Mouse (Mus musculus) ES-E14 (cell line): Measurements from ENCODE around the gene Pcdh20. TPM values are rescaled to one million over a fixed set of nuclear protein-coding genes. Genes with fewer than 3 reads are reported as not detected.

ENCODE experiments used
- DNase-seq: peaks from one replicate; pipeline ENCODE4 v3.0.0-alpha.2; 2013; ENCODE audit warnings: low read depth, low spot score
- H3K27ac ChIP-seq: 2 replicates; pipeline ENCODE4 v1.5.1; 2012; ENCODE audit warnings: low read depth, mild to moderate bottlenecking, low read length, moderate library complexity, mixed read lengths; ENCODE audit not compliant: poor library complexity, insufficient read depth, severe bottlenecking
- H3K36me3 ChIP-seq: 2 replicates; pipeline ENCODE4 v1.6.1; 2012; ENCODE audit warnings: mild to moderate bottlenecking, low read length, moderate library complexity, mixed read lengths; ENCODE audit not compliant: control insufficient read depth, poor library complexity, insufficient read depth, severe bottlenecking
- H3K4me1 ChIP-seq, 2 experiments: fragments of 150-350 bp in 1 of 2; sonication (generic) in 1 of 2; 2 replicates each; pipeline ENCODE4 v1.6.1; 2012; ENCODE audit warnings: low read length in 2 of 2, mild to moderate bottlenecking in 1 of 2, mixed read lengths in 1 of 2; ENCODE audit not compliant: control insufficient read depth in 2 of 2, insufficient read depth in 2 of 2, poor library complexity in 1 of 2
- H3K4me3 ChIP-seq, 2 experiments: fragments of 150-350 bp in 1 of 2; sonication (generic) in 1 of 2; 2 replicates each; pipeline ENCODE4 v1.5.1; 2012; ENCODE audit warnings: low read length in 2 of 2, low read depth in 1 of 2, mild to moderate bottlenecking in 1 of 2, mixed read lengths in 1 of 2; ENCODE audit not compliant: insufficient read depth in 1 of 2, poor library complexity in 1 of 2, severe bottlenecking in 1 of 2
- H3K9ac ChIP-seq: 2 replicates; pipeline ENCODE4 v1.6.1; 2012; ENCODE audit warnings: low read depth, mild to moderate bottlenecking, low read length, mixed read lengths; ENCODE audit not compliant: poor library complexity, insufficient read depth, severe bottlenecking
- H3K9me3 ChIP-seq: fragments of 150-350 bp; sonication (generic); 2 replicates; pipeline ENCODE4 v1.6.1; 2012; ENCODE audit warnings: low read depth, mild to moderate bottlenecking, low read length; ENCODE audit not compliant: control insufficient read depth, insufficient read depth
- CHD2 ChIP-seq: IDR thresholded peaks from 2 replicates; pipeline ENCODE4 v1.6.1; 2014; ENCODE audit warnings: mild to moderate bottlenecking, low read depth, low read length, inconsistent platforms
- HCFC1 ChIP-seq: IDR thresholded peaks from 2 replicates; pipeline ENCODE4 v1.6.1; 2012; ENCODE audit warnings: low read length, inconsistent platforms, borderline replicate concordance; ENCODE audit not compliant: insufficient read depth
- MAFK ChIP-seq: IDR thresholded peaks from 2 replicates; pipeline ENCODE4 v1.6.1; 2014; ENCODE audit warnings: mild to moderate bottlenecking, low read depth, low read length, inconsistent platforms; ENCODE audit not compliant: insufficient read depth
- ZC3H11A ChIP-seq: IDR thresholded peaks from 2 replicates; pipeline ENCODE4 v1.6.1; 2012; ENCODE audit warnings: low read depth, mild to moderate bottlenecking, inconsistent platforms, low read length, borderline replicate concordance
- ZNF384 ChIP-seq: IDR thresholded peaks from 2 replicates; pipeline ENCODE4 v1.6.1; 2012; ENCODE audit warnings: low read depth, low read length, inconsistent platforms
- in situ Hi-C, 2 experiments: fragments of 600-800 bp; cut with MboI; formaldehyde crosslinking; loops; one replicate each; pipeline ENCODE4 v1.15.1; 2025; ENCODE audit warnings: low sequenced_read_pairs in 2 of 2, inconsistent platforms in 1 of 2; ENCODE audit not compliant: unreplicated experiment in 2 of 2
- total RNA-seq: library from RNA; depleted of rRNA; stranded (reverse); fragments of 300-350 nt; gene quantifications from 2 replicates; pipeline ENCODE4 v1.2.3, GENCODE M21; 2012

The Pcdh20 gene
- total RNA-seq, 1 experiment, result not detected

GRCm38 (mm10) chr14:88443304-88443703 is 27.9 kb downstream of the Pcdh20 start:
- DNase-seq, result no peak
- no peaks in the 10 kb centered on the region for H3K9me3 ChIP-seq
- H3K4me3 ChIP-seq, result no peak overlapping the region
- no peak overlapping the region for H3K27ac ChIP-seq
- no peaks in the 10 kb centered on the region for H3K36me3 ChIP-seq
- in situ Hi-C loops, result no loop called here
- TF ChIP-seq HCFC1 (no peak), ZNF384 (no peak)
- H3K4me1 ChIP-seq, result no peaks in the 10 kb centered on the region
- no peak overlapping the region for H3K9ac ChIP-seq

- no peak for DNase-seq
- no peak overlapping the region for H3K4me3 ChIP-seq
- H3K9me3 ChIP-seq, result no peaks in the 10 kb centered on the region
- H3K36me3 ChIP-seq, result no peaks in the 10 kb centered on the region
- H3K27ac ChIP-seq, result no peak overlapping the region
- TF ChIP-seq CHD2, result no peak
- TF ChIP-seq ZC3H11A, result no peak
- no peaks in the 10 kb centered on the region for H3K4me1 ChIP-seq
- in situ Hi-C loops, result no loop called here
- no peak overlapping the region for H3K9ac ChIP-seq
Measured at GRCm38 (mm10) chr14:88429393-88429792, 41.8 kb downstream of the Pcdh20 start.

- no peaks in the 10 kb centered on the region for H3K4me1 ChIP-seq
- DNase-seq, result no peak
- in situ Hi-C loops, result no loop called here
- no peak overlapping the region for H3K27ac ChIP-seq
- no peak overlapping the region for H3K9ac ChIP-seq
- H3K36me3 ChIP-seq, result no peaks in the 10 kb centered on the region
- TF ChIP-seq MAFK (no peak), HCFC1 (no peak), CHD2 (no peak), ZNF384 (no peak), ZC3H11A (no peak)
- no peaks in the 10 kb centered on the region for H3K9me3 ChIP-seq
- no peak overlapping the region for H3K4me3 ChIP-seq
Measured at GRCm38 (mm10) chr14:88427370-88427769, 43.8 kb downstream of the Pcdh20 start.
